Mouse (Mus musculus): ENCODE results near the gene Pxylp1. TPM values are rescaled to one million over a fixed set of nuclear protein-coding genes. Genes with fewer than 3 reads are reported as not detected.

Pxylp1 gene
- polyA plus RNA-seq, 1 experiment: 11.9 TPM

- no peak overlapping the region for H3K4me3 ChIP-seq (ENCODE audit: low read depth, low read length)
- peaks cover 18% of the 10 kb centered on the region for H3K36me3 ChIP-seq (ENCODE audit: control insufficient read depth, insufficient read depth, low read length)
- TF ChIP-seq CTCF (IDR thresholded peaks at IDR 0.05; ENCODE audit: extremely low read depth, insufficient read length, insufficient replicate concordance, low read depth, low read length) (no peak), POLR2A (IDR thresholded peaks at IDR 0.05; ENCODE audit: low read depth, low read length) (no peak)
- H3K4me1 ChIP-seq (ENCODE audit: control insufficient read depth, insufficient read depth, insufficient read length, low read length): no peaks in the 10 kb centered on the region
- H3K27me3 ChIP-seq (ENCODE audit: control insufficient read depth, insufficient read depth, low read length): no peaks in the 10 kb centered on the region
- WGBS: 96% methylated on average over 18 of the region's 18 CpGs
- no peak overlapping the region for H3K27ac ChIP-seq (ENCODE audit: insufficient read depth, low read depth, low read length)
Observed at GRCm38 (mm10) chr9:96824857-96825256, 67.6 kb downstream of the Pxylp1 start.

- Histone ChIP-seq H3K36me3 (ENCODE audit: control insufficient read depth, insufficient read depth, low read length) (peaks cover 18% of the 10 kb centered on the region), H3K27me3 (ENCODE audit: control insufficient read depth, insufficient read depth, low read length) (no peaks in the 10 kb centered on the region), H3K4me1 (ENCODE audit: control insufficient read depth, insufficient read depth, insufficient read length, low read length) (no peaks in the 10 kb centered on the region), H3K4me3 (ENCODE audit: low read depth, low read length) (no peak overlapping the region), H3K27ac (ENCODE audit: insufficient read depth, low read depth, low read length) (no peak overlapping the region)
- TF ChIP-seq CTCF (IDR thresholded peaks at IDR 0.05; ENCODE audit: extremely low read depth, insufficient read length, insufficient replicate concordance, low read depth, low read length) (no peak), POLR2A (IDR thresholded peaks at IDR 0.05; ENCODE audit: low read depth, low read length) (no peak)
- 38% methylated on average over 12 of the region's 12 CpGs for WGBS
Observed at GRCm38 (mm10) chr9:96824026-96824425, 68.4 kb downstream of the Pxylp1 start.

DNA sequence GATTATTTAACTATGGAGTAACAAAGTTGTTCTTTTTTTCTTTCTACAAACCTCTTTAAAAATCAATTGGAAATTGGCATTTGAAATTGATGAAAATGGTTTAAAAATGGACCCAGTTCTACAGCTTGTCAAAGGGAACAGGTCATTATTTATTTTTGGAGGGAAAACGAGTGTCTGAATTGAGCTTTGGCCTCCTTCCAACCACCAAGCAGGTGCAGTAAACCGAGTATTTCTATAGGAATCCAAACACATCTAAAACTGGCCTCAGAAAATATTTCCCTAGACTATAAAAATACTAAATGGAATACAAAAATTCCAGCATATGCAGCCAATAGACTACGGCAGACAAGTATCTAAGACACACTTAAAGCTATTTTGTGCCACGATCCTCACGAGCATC, 68.9 kb downstream of the Pxylp1 start:
- Histone ChIP-seq H3K36me3 (ENCODE audit: control insufficient read depth, insufficient read depth, low read length) (peaks cover 18% of the 10 kb centered on the region), H3K27ac (ENCODE audit: insufficient read depth, low read depth, low read length) (no peak overlapping the region), H3K4me1 (ENCODE audit: control insufficient read depth, insufficient read depth, insufficient read length, low read length) (no peaks in the 10 kb centered on the region), H3K27me3 (ENCODE audit: control insufficient read depth, insufficient read depth, low read length) (no peaks in the 10 kb centered on the region), H3K4me3 (ENCODE audit: low read depth, low read length) (no peak overlapping the region)
- TF ChIP-seq POLR2A (IDR thresholded peaks at IDR 0.05; ENCODE audit: low read depth, low read length) (no peak), CTCF (IDR thresholded peaks at IDR 0.05; ENCODE audit: extremely low read depth, insufficient read length, insufficient replicate concordance, low read depth, low read length) (no peak)
- WGBS: 34% methylated on average over 5 of the region's 5 CpGs

DNA sequence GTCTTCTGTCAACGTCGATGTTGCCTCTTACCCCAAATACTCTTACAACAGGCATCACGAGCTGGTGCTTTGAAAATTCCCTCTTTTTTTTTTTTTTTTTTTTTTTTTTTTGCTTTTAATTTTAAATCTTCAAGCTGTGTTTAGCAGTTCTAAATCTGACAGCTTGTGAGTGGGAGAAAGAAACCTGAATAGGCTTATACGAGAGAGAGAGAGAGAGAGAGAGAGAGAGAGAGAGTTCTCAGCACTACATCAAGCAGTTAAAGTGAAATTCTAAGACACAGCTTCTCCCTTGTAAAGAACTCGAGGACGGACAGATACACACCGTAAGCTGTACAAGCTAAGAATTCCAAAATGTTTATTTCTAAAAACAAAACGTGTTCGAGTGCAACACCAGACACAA, 69.5 kb downstream of the Pxylp1 start:
- Histone ChIP-seq H3K27me3 (ENCODE audit: control insufficient read depth, insufficient read depth, low read length) (no peaks in the 10 kb centered on the region), H3K36me3 (ENCODE audit: control insufficient read depth, insufficient read depth, low read length) (peaks cover 13% of the 10 kb centered on the region), H3K27ac (ENCODE audit: insufficient read depth, low read depth, low read length) (no peak overlapping the region), H3K4me1 (ENCODE audit: control insufficient read depth, insufficient read depth, insufficient read length, low read length) (no peaks in the 10 kb centered on the region), H3K4me3 (ENCODE audit: low read depth, low read length) (no peak overlapping the region)
- TF ChIP-seq CTCF (IDR thresholded peaks at IDR 0.05; ENCODE audit: extremely low read depth, insufficient read length, insufficient replicate concordance, low read depth, low read length) (no peak), POLR2A (IDR thresholded peaks at IDR 0.05; ENCODE audit: low read depth, low read length) (no peak)
- 89% methylated on average over 9 of the region's 9 CpGs for WGBS

- H3K36me3 ChIP-seq (ENCODE audit: control insufficient read depth, insufficient read depth, low read length): no peaks in the 10 kb centered on the region
- H3K27me3 ChIP-seq (ENCODE audit: control insufficient read depth, insufficient read depth, low read length): no peaks in the 10 kb centered on the region
- H3K4me3 ChIP-seq (ENCODE audit: low read depth, low read length): no peak overlapping the region
- no peak overlapping the region for H3K27ac ChIP-seq (ENCODE audit: insufficient read depth, low read depth, low read length)
- no peaks in the 10 kb centered on the region for H3K4me1 ChIP-seq (ENCODE audit: control insufficient read depth, insufficient read depth, insufficient read length, low read length)
- TF ChIP-seq POLR2A (IDR thresholded peaks at IDR 0.05; ENCODE audit: low read depth, low read length): no peak
- TF ChIP-seq CTCF (IDR thresholded peaks at IDR 0.05; ENCODE audit: extremely low read depth, insufficient read length, insufficient replicate concordance, low read depth, low read length): no peak
- WGBS: 64% methylated on average over 11 of the region's 11 CpGs
Observed at GRCm38 (mm10) chr9:96818822-96819481, 73.5 kb downstream of the Pxylp1 start.

DNA sequence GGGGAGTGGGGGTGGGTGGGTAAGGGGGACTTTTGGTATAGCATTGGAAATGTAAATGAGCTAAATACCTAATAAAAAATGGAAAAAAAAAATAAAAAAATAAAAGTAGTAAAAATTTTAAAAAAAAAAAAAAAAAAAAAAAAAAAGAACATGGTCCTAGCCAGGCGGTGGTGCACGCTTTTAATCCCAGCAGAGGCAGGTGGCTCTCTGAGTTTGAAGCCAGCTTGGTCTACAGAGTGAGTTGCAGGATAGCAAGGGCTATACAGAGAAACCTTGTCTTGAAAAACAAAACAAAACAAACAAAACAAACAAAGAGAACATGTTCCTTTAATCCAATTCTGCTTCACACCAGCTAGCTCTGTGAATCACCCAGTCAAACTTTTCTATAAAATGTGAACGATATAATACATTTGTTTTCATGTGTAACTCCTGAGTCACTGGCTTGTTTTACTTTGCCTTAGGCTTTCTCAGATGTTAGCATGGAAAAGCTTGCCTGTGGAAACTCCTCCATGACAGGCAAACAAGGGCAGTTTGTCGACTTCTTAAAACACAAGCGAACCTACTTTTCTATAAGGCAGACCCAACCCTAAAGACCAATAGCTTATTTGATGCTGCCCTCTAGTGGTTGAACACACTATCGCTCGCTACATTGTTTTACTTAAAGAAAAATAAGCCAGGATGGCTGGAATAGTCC, 74.2 kb downstream of the Pxylp1 start:
- Histone ChIP-seq H3K27me3 (ENCODE audit: control insufficient read depth, insufficient read depth, low read length) (no peaks in the 10 kb centered on the region), H3K4me3 (ENCODE audit: low read depth, low read length) (no peak overlapping the region), H3K4me1 (ENCODE audit: control insufficient read depth, insufficient read depth, insufficient read length, low read length) (no peaks in the 10 kb centered on the region), H3K36me3 (ENCODE audit: control insufficient read depth, insufficient read depth, low read length) (no peaks in the 10 kb centered on the region), H3K27ac (ENCODE audit: insufficient read depth, low read depth, low read length) (no peak overlapping the region)
- TF ChIP-seq CTCF (IDR thresholded peaks at IDR 0.05; ENCODE audit: extremely low read depth, insufficient read length, insufficient replicate concordance, low read depth, low read length) (no peak), POLR2A (IDR thresholded peaks at IDR 0.05; ENCODE audit: low read depth, low read length) (no peak)
- 36% methylated on average over 7 of the region's 7 CpGs for WGBS

- Histone ChIP-seq H3K27me3 (ENCODE audit: control insufficient read depth, insufficient read depth, low read length) (no peaks in the 10 kb centered on the region), H3K4me1 (ENCODE audit: control insufficient read depth, insufficient read depth, insufficient read length, low read length) (no peaks in the 10 kb centered on the region), H3K4me3 (ENCODE audit: low read depth, low read length) (no peak overlapping the region), H3K36me3 (ENCODE audit: control insufficient read depth, insufficient read depth, low read length) (no peaks in the 10 kb centered on the region), H3K27ac (ENCODE audit: insufficient read depth, low read depth, low read length) (no peak overlapping the region)
- TF ChIP-seq CTCF (IDR thresholded peaks at IDR 0.05; ENCODE audit: extremely low read depth, insufficient read length, insufficient replicate concordance, low read depth, low read length) (no peak), POLR2A (IDR thresholded peaks at IDR 0.05; ENCODE audit: low read depth, low read length) (no peak)
- WGBS: 21% methylated on average over 4 of the region's 4 CpGs
Observed at GRCm38 (mm10) chr9:96811996-96812395, 80.5 kb downstream of the Pxylp1 start.
